Mouse (Mus musculus): ENCODE data around the gene Bdnf. TPM values are rescaled to one million over a fixed set of nuclear protein-coding genes. Genes with fewer than 3 reads are reported as not detected.

Bdnf gene
- polyA plus RNA-seq, 1 experiment from 2014 or later: 2.1 TPM

DNA sequence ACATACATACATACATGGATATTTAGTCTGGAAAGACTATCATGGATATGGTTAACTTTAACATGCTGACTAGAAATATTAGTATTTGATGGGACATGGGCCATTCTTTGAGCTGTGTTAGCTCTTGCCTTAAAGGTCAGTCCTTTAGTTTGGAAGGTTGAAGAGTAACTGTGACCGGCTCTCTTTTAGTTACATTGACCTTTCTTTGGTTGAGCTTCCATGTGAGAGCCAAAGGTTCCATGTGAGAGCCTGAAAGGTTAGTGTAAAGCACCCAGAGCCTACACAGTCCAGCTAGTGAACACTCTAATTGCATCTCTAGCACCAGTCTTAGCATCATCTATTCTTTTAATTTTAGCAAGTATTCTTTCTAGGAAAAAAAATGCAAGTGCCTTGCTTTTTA, 54.7 kb downstream of the Bdnf start:
- no peak for ATAC-seq (replicated peaks; ENCODE audit: insufficient number of reproducible peaks, low FRiP score, low TSS enrichment)
- H3K27ac ChIP-seq (ENCODE audit: low read depth, low read length): no peak overlapping the region
- H3K4me2 ChIP-seq: no peak overlapping the region
- no peak overlapping the region for H3K9ac ChIP-seq (ENCODE audit: low read depth, low read length)
- no peak overlapping the region for H3K4me3 ChIP-seq (ENCODE audit: low read depth, low read length)
- no peaks in the 10 kb centered on the region for H3K4me1 ChIP-seq (ENCODE audit: control insufficient read depth, insufficient read depth, low read length)
- H3K27me3 ChIP-seq (ENCODE audit: control insufficient read depth, insufficient read depth, low read length): no peaks in the 10 kb centered on the region
- WGBS (ENCODE audit: insufficient replicate concordance): 86% methylated on average over 1 of the region's 1 CpGs
- H3K9me3 ChIP-seq (replicated peaks; ENCODE audit: control insufficient read depth, low read length): no peaks in the 10 kb centered on the region
- H3K36me3 ChIP-seq (ENCODE audit: control insufficient read depth, insufficient read depth, low read length): no peaks in the 10 kb centered on the region

DNA sequence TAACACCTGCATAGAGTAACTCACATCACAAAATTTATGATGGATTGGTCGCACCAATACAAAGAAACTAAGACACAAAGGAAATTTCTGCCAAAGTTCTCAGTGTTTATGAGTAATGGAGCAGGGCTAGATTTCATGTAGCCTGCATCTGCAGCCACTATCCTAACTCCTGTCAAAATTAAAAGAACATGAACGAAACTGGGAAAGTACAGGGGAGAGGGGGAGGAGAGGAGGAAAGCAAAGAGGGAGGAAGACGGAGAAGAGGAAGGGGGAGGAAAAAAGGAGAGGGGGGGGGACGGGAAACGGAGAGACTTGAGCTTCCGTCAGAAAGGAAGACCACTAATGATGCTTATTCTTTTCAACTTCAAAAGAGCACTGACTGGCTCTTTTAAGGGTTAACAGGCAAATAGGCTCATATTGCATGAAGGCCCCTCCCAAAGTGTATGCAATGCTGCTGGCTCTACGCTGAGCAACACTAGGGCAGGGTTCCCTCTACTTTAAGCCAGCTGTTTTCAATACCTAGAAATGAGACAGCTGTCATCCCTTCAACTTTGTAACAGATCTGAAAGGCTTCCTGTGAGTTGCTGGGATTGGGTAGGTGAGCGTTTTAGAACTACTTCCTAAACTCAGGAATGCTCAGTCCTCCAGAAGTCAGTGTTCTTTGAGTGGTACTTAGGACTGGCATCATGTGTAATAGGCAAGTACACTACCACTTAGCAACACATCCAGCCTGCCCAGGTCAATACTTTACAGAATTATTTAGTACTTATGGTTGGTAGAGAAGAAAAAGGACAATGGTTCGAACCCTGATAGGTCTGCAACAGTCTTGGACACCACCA, 58.9 kb downstream of the Bdnf start:
- no peak for ATAC-seq (replicated peaks; ENCODE audit: insufficient number of reproducible peaks, low FRiP score, low TSS enrichment)
- H3K4me2 ChIP-seq: no peak overlapping the region

DNA sequence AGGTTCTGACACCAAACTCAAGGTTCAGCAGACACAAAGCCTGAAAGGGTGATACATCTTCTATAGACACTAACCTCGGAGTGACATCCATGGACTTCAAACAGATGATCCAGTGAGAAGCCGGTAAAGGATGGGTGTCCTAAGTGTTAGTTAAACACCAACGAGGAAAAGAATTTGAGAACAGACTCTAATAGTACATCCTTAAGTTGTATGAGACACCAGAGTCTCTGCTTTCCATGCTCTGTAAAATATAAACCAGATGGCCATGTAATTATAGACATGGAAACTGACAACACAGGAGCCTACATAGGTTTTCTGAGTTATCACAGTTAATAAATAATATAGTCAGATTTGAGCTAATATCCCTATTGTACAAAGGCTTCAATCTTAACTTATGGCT, 59.7 kb downstream of the Bdnf start:
- 73% methylated on average over 3 of the region's 3 CpGs for WGBS (ENCODE audit: insufficient replicate concordance)
- H3K4me2 ChIP-seq: no peak overlapping the region
- H3K9ac ChIP-seq (ENCODE audit: low read depth, low read length): no peak overlapping the region
- H3K4me3 ChIP-seq (ENCODE audit: low read depth, low read length): no peak overlapping the region
- no peak overlapping the region for H3K27ac ChIP-seq (ENCODE audit: low read depth, low read length)
- ATAC-seq (replicated peaks; ENCODE audit: insufficient number of reproducible peaks, low FRiP score, low TSS enrichment): no peak
- H3K27me3 ChIP-seq (ENCODE audit: control insufficient read depth, insufficient read depth, low read length): no peaks in the 10 kb centered on the region
- H3K4me1 ChIP-seq (ENCODE audit: control insufficient read depth, insufficient read depth, low read length): no peaks in the 10 kb centered on the region
- H3K9me3 ChIP-seq (replicated peaks; ENCODE audit: control insufficient read depth, low read length): no peaks in the 10 kb centered on the region
- no peaks in the 10 kb centered on the region for H3K36me3 ChIP-seq (ENCODE audit: control insufficient read depth, insufficient read depth, low read length)

More for the DNA sequence above, 58.9 kb downstream of the Bdnf start:
- no peaks in the 10 kb centered on the region for H3K9me3 ChIP-seq (replicated peaks; ENCODE audit: control insufficient read depth, low read length)
- H3K27ac ChIP-seq (ENCODE audit: low read depth, low read length): no peak overlapping the region
- H3K27me3 ChIP-seq (ENCODE audit: control insufficient read depth, insufficient read depth, low read length): no peaks in the 10 kb centered on the region
- no peak overlapping the region for H3K4me3 ChIP-seq (ENCODE audit: low read depth, low read length)
- WGBS (ENCODE audit: insufficient replicate concordance): 57% methylated on average over 9 of the region's 9 CpGs
- no peaks in the 10 kb centered on the region for H3K4me1 ChIP-seq (ENCODE audit: control insufficient read depth, insufficient read depth, low read length)
- H3K36me3 ChIP-seq (ENCODE audit: control insufficient read depth, insufficient read depth, low read length): no peaks in the 10 kb centered on the region
- no peak overlapping the region for H3K9ac ChIP-seq (ENCODE audit: low read depth, low read length)

DNA sequence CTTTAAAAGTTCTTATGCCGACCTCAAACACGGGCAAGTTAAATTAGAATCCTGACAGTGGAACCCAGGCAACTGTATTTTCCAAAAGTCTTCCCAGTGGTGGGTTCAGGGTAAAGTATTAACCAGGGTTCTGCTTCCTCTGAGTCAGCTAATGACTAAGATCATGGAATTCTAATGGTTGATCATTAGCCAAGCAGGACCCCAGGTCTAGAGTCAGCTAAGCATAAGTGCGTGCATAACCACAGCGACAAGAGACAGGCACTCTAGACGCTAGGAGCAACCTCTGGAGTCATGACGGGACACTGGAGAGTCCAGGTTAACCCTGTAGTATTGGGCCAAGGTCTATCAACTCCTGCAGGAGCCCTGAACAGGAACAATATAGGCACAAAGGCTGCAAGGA, 60.2 kb downstream of the Bdnf start:
- H3K9me3 ChIP-seq (replicated peaks; ENCODE audit: control insufficient read depth, low read length): no peaks in the 10 kb centered on the region
- no peak overlapping the region for H3K27ac ChIP-seq (ENCODE audit: low read depth, low read length)
- no peak for ATAC-seq (replicated peaks; ENCODE audit: insufficient number of reproducible peaks, low FRiP score, low TSS enrichment)
- no peaks in the 10 kb centered on the region for H3K36me3 ChIP-seq (ENCODE audit: control insufficient read depth, insufficient read depth, low read length)
- no peak overlapping the region for H3K9ac ChIP-seq (ENCODE audit: low read depth, low read length)
- 83% methylated on average over 6 of the region's 6 CpGs for WGBS (ENCODE audit: insufficient replicate concordance)
- H3K4me3 ChIP-seq (ENCODE audit: low read depth, low read length): no peak overlapping the region
- no peaks in the 10 kb centered on the region for H3K4me1 ChIP-seq (ENCODE audit: control insufficient read depth, insufficient read depth, low read length)
- H3K27me3 ChIP-seq (ENCODE audit: control insufficient read depth, insufficient read depth, low read length): no peaks in the 10 kb centered on the region
- no peak overlapping the region for H3K4me2 ChIP-seq

DNA sequence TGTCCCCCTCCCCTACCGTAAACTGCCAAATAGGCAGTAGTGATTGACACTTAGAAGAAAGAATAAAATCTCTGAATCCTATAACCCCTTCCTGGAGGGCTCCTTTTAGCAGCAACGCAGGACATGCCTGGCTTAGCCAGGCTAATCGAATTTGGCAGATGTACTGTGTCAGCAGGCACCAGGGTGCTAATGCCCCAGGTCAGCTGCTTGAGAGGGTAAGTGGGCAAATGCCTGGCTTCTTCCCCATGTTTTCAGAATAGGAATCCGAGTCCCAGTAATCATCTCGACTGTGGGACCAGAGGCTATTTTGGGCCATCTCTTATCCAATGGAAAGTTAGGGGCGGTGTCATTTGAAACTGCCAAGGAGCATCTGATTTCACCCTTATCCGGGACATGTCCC, 60.8 kb downstream of the Bdnf start:
- no peak for ATAC-seq (replicated peaks; ENCODE audit: insufficient number of reproducible peaks, low FRiP score, low TSS enrichment)
- Histone ChIP-seq H3K9ac (ENCODE audit: low read depth, low read length) (no peak overlapping the region), H3K4me3 (ENCODE audit: low read depth, low read length) (no peak overlapping the region), H3K9me3 (replicated peaks; ENCODE audit: control insufficient read depth, low read length) (no peaks in the 10 kb centered on the region), H3K27ac (ENCODE audit: low read depth, low read length) (no peak overlapping the region), H3K27me3 (ENCODE audit: control insufficient read depth, insufficient read depth, low read length) (no peaks in the 10 kb centered on the region), H3K36me3 (ENCODE audit: control insufficient read depth, insufficient read depth, low read length) (no peaks in the 10 kb centered on the region), H3K4me2 (no peak overlapping the region), H3K4me1 (ENCODE audit: control insufficient read depth, insufficient read depth, low read length) (no peaks in the 10 kb centered on the region)
- WGBS (ENCODE audit: insufficient replicate concordance): 38% methylated on average over 7 of the region's 7 CpGs

DNA sequence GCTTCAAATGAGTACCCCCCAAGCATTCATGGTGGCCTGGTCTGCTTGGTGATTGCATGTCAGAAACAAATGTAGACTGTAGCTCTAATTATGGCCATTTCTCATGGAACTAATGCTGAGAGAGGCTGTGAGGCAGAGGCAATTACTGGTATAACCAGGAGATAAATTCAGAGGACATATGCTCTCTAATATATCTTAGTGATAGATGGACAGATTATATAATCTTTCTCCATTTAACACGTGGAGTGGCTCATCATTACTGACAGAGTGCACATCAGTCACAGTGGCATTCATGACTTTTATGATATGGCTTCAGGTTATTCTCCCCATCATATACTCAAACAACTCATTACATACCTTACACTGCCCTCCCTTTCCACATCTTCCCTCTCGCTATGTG, 61.8 kb downstream of the Bdnf start:
- Histone ChIP-seq H3K9ac (ENCODE audit: low read depth, low read length) (no peak overlapping the region), H3K4me1 (ENCODE audit: control insufficient read depth, insufficient read depth, low read length) (no peaks in the 10 kb centered on the region), H3K4me2 (no peak overlapping the region), H3K9me3 (replicated peaks; ENCODE audit: control insufficient read depth, low read length) (no peaks in the 10 kb centered on the region), H3K36me3 (ENCODE audit: control insufficient read depth, insufficient read depth, low read length) (no peaks in the 10 kb centered on the region), H3K4me3 (ENCODE audit: low read depth, low read length) (no peak overlapping the region), H3K27ac (ENCODE audit: low read depth, low read length) (no peak overlapping the region), H3K27me3 (ENCODE audit: control insufficient read depth, insufficient read depth, low read length) (no peaks in the 10 kb centered on the region)
- 71% methylated on average over 2 of the region's 2 CpGs for WGBS (ENCODE audit: insufficient replicate concordance)
- ATAC-seq (replicated peaks; ENCODE audit: insufficient number of reproducible peaks, low FRiP score, low TSS enrichment): no peak

DNA sequence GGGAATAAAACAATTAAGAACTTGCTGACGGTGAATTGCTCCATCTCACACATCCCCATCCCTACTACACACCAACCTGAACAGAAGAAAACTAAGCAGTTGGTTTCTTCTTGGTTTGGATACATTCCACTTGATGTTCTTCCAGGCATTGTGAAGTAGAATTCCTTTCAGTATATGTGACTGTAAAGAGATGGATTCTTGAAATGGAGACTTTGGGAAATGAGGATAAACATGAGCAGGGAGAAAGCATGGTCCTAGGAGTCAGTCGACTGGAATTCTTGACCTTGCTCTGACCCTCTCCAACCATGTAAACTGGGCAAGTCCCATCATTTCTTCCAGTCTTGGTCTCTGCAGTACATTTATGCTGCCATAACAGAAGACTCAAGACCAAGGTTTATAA, 63.8 kb downstream of the Bdnf start:
- Histone ChIP-seq H3K9ac (ENCODE audit: low read depth, low read length) (no peak overlapping the region), H3K4me2 (no peak overlapping the region), H3K36me3 (ENCODE audit: control insufficient read depth, insufficient read depth, low read length) (no peaks in the 10 kb centered on the region), H3K27me3 (ENCODE audit: control insufficient read depth, insufficient read depth, low read length) (no peaks in the 10 kb centered on the region), H3K4me1 (ENCODE audit: control insufficient read depth, insufficient read depth, low read length) (no peaks in the 10 kb centered on the region), H3K4me3 (ENCODE audit: low read depth, low read length) (no peak overlapping the region), H3K27ac (ENCODE audit: low read depth, low read length) (no peak overlapping the region), H3K9me3 (replicated peaks; ENCODE audit: control insufficient read depth, low read length) (no peaks in the 10 kb centered on the region)
- WGBS (ENCODE audit: insufficient replicate concordance): 67% methylated on average over 2 of the region's 2 CpGs
- ATAC-seq (replicated peaks; ENCODE audit: insufficient number of reproducible peaks, low FRiP score, low TSS enrichment): no peak

DNA sequence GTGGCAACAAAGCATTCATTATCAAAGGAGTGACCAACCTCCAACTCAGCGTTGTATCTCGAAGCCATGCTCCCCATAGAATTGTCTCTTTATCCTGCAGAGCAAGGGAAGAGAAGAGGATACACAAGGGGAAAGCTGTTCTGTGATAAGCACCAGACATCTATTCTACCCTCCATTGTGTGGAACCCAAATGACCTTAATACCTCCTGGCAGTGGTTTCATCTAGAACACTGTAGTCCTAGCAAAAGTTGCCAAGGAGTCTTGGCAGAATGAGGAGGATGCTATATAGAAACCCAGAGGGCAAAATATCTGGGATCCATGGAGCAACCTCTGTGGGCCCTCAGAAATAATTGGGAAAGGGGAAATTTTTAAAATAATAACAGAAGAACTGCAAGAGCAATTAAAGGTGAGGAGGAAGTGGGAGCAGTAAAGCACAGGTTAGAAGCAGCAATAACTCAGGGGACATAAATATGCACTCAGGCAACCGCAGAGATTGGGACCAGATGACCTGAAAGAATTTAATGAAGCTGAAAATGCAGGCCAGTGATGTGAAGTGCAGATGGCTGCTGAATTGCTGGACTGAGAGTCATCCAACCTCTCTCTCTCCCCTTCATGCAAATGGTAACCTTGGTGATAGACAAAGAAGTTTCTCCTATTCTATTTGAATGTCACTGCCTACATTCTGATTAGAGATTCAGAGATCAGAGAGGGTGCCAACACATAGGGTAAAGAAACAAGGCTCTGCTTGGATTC, 68.9 kb downstream of the Bdnf start:
- Histone ChIP-seq H3K4me2 (no peak overlapping the region), H3K9ac (ENCODE audit: low read depth, low read length) (no peak overlapping the region), H3K27me3 (ENCODE audit: control insufficient read depth, insufficient read depth, low read length) (no peaks in the 10 kb centered on the region), H3K4me1 (ENCODE audit: control insufficient read depth, insufficient read depth, low read length) (no peaks in the 10 kb centered on the region), H3K27ac (ENCODE audit: low read depth, low read length) (no peak overlapping the region), H3K4me3 (ENCODE audit: low read depth, low read length) (no peak overlapping the region), H3K9me3 (replicated peaks; ENCODE audit: control insufficient read depth, low read length) (no peaks in the 10 kb centered on the region), H3K36me3 (ENCODE audit: control insufficient read depth, insufficient read depth, low read length) (no peaks in the 10 kb centered on the region)
- no peak for ATAC-seq (replicated peaks; ENCODE audit: insufficient number of reproducible peaks, low FRiP score, low TSS enrichment)
- WGBS (ENCODE audit: insufficient replicate concordance): 77% methylated on average over 3 of the region's 3 CpGs
